Comparison of ENCODE assay signal across 9 mouse cellular contexts in genomic region chr9:52167084-52167483, GRCm38 (mm10). TPM values are rescaled to one million over a fixed set of nuclear protein-coding genes. Genes with fewer than 3 reads are reported as not detected.
DNase-seq lines count a peak whose midpoint lies in the region; ATAC-seq and TF ChIP-seq lines count a peak whose summit lies in the region.
"Had no signal": no experiment of that assay in that cellular context is flagged by ENCODE, and none has a peak within 500 bp of the region (broad histone marks: within the 10 kb centered on the region; RNA-seq: fewer than 3 reads in every experiment).

No protein-coding gene starts in this region.

- peaks cover 18% of the 10 kb centered on the region for H3K4me1 ChIP-seq in kidney, embryonic 15.5 days
- peaks cover 1% of the 10 kb centered on the region; the same call in 1 of the 2 replicates for H3K4me1 ChIP-seq in cortical plate, adult 2 months (ENCODE audit: control insufficient read depth, insufficient read depth, low read length)
- H3K4me1 ChIP-seq in hindbrain, embryonic 16.5 days (ENCODE audit: control insufficient read depth, insufficient read depth, low read depth, low read length), result peaks cover 15% of the 10 kb centered on the region
- peaks cover 21% of the 10 kb centered on the region for H3K4me1 ChIP-seq in midbrain, embryonic 16.5 days (ENCODE audit: control insufficient read depth, insufficient read depth, low read length)

- peak overlapping the region; percentile 92 for H3K4me3 ChIP-seq in kidney, embryonic 15.5 days (replicated peaks)
- H3K4me3 ChIP-seq in cortical plate, adult 2 months (ENCODE audit: insufficient read depth, low read length), result peak overlapping the region; percentile 75
- H3K4me3 ChIP-seq in hindbrain, embryonic 16.5 days (ENCODE audit: low read length), result peak overlapping the region; percentile 85
- H3K4me3 ChIP-seq in midbrain, embryonic 16.5 days (ENCODE audit: low read depth, low read length), result peak overlapping the region; percentile 98

- TF ChIP-seq CTCF in cortical plate, adult 2 months (IDR thresholded peaks at IDR 0.05; ENCODE audit: extremely low read depth, insufficient read depth, low read length), result no peak

- DNase-seq in kidney, postnatal 14 days, result no peak
- DNase-seq in gastrocnemius, postnatal 25 days, result no peak
- no peak for DNase-seq in adrenal gland, adult 18-20 months (ENCODE audit: low spot score in 2 of 2)

- H3K27ac ChIP-seq in kidney, embryonic 15.5 days, result no peak overlapping the region
- no peak overlapping the region for H3K27ac ChIP-seq in cortical plate, adult 2 months (ENCODE audit: insufficient read depth, low read length)
- no peak overlapping the region; the same call in 1 of the 2 replicates for H3K27ac ChIP-seq in hindbrain, embryonic 16.5 days (ENCODE audit: low read depth, low read length)
- peak overlapping the region; percentile 98 for H3K27ac ChIP-seq in midbrain, embryonic 16.5 days (ENCODE audit: low read length)

- TF ChIP-seq POLR2A in cortical plate, adult 2 months (IDR thresholded peaks at IDR 0.05; ENCODE audit: extremely low read depth, insufficient read depth, low read length), result no peak

- peaks cover 19% of the 10 kb centered on the region; the same call in 1 of the 2 replicates for H3K27me3 ChIP-seq in kidney, embryonic 15.5 days
- no peaks in the 10 kb centered on the region for H3K27me3 ChIP-seq in hindbrain, embryonic 16.5 days (replicated peaks; ENCODE audit: control insufficient read depth, insufficient read depth, low read length)
- no peaks in the 10 kb centered on the region for H3K27me3 ChIP-seq in midbrain, embryonic 16.5 days (ENCODE audit: control insufficient read depth, insufficient read depth, low read depth, low read length)

- H3K9ac ChIP-seq in kidney, embryonic 15.5 days, result no peak overlapping the region; the same call in 1 of the 2 replicates
- H3K9ac ChIP-seq in hindbrain, embryonic 16.5 days (ENCODE audit: low read depth, low read length), result peak overlapping the region; percentile 96; the same call in 1 of the 2 replicates
- H3K9ac ChIP-seq in midbrain, embryonic 16.5 days (ENCODE audit: low read depth, low read length), result no peak overlapping the region

- no peaks in the 10 kb centered on the region for H3K9me3 ChIP-seq in kidney, embryonic 15.5 days (replicated peaks)
- H3K9me3 ChIP-seq in hindbrain, embryonic 16.5 days (ENCODE audit: control insufficient read depth, low read length), result no peaks in the 10 kb centered on the region
- H3K9me3 ChIP-seq in midbrain, embryonic 16.5 days (replicated peaks; ENCODE audit: control insufficient read depth, low read length, poor library complexity, severe bottlenecking), result no peaks in the 10 kb centered on the region

- peak overlapping the region; percentile 74 for H3K4me2 ChIP-seq in kidney, embryonic 15.5 days
- H3K4me2 ChIP-seq in hindbrain, embryonic 16.5 days (ENCODE audit: low read length), result peak overlapping the region; percentile 82
- H3K4me2 ChIP-seq in midbrain, embryonic 16.5 days (ENCODE audit: low read length), result peak overlapping the region; percentile 66

- ATAC-seq in kidney, embryonic 15.5 days (replicated peaks; ENCODE audit: low FRiP score), result no peak
- ATAC-seq in hindbrain, embryonic 16.5 days, result no peak
- ATAC-seq in midbrain, embryonic 16.5 days, result no peak
- ATAC-seq in monocyte, adult 5-6 weeks (replicated peaks; ENCODE audit: insufficient number of reproducible peaks, low FRiP score, low TSS enrichment, poor library complexity, severe bottlenecking), result no peak

- H3K36me3 ChIP-seq in kidney, embryonic 15.5 days, result no peaks in the 10 kb centered on the region
- no peaks in the 10 kb centered on the region for H3K36me3 ChIP-seq in hindbrain, embryonic 16.5 days (ENCODE audit: control insufficient read depth, insufficient read depth, low read length)
- H3K36me3 ChIP-seq in midbrain, embryonic 16.5 days (ENCODE audit: control insufficient read depth, insufficient read depth, low read length), result no peaks in the 10 kb centered on the region

- WGBS in kidney, embryonic 15.5 days, result 15% methylated on average over 3 of the region's 3 CpGs
- 5% methylated on average over 3 of the region's 3 CpGs for WGBS in hindbrain, embryonic 16.5 days
- WGBS in midbrain, embryonic 16.5 days, result 1% methylated on average over 3 of the region's 3 CpGs

RNA-seq across cellular contexts. Expression of gene Zc3h12c, which starts 1.3 kb away (rescaled TPM):
- 3.4 and 3.5 TPM in 2 replicates for polyA plus RNA-seq in kidney, embryonic 15.5 days (2015; fragmentation: Nextera tagmentation; extraction: Ambion mirVana)
- polyA plus RNA-seq in cortical plate, adult 2 months (2012; rRNA removed), result 3.9 and 4.7 TPM in 2 replicates
- 3.0 and 3.4 TPM in 2 replicates for polyA plus RNA-seq in hindbrain, embryonic 16.5 days (2015; fragmentation: Nextera tagmentation; extraction: Ambion mirVana)
- 3.9 and 5.6 TPM in 2 replicates for polyA plus RNA-seq in midbrain, embryonic 16.5 days (2015; fragmentation: Nextera tagmentation; extraction: Ambion mirVana)
- total RNA-seq in gastrocnemius, postnatal 25 days (2021), result 1 to 10 TPM; 5.7 to 6.8 TPM
- total RNA-seq in monocyte, adult 5-6 weeks (2017), result 3.9 to 5.5 TPM (median 4.3 TPM) in 3 replicates
- 10 to 100 TPM; 18.4 to 23.7 TPM for total RNA-seq in adrenal gland, adult 18-20 months (2021)
- polyA plus RNA-seq: erythroblast, embryonic 14.5 days had no signal
